In the genomic region with DNA sequence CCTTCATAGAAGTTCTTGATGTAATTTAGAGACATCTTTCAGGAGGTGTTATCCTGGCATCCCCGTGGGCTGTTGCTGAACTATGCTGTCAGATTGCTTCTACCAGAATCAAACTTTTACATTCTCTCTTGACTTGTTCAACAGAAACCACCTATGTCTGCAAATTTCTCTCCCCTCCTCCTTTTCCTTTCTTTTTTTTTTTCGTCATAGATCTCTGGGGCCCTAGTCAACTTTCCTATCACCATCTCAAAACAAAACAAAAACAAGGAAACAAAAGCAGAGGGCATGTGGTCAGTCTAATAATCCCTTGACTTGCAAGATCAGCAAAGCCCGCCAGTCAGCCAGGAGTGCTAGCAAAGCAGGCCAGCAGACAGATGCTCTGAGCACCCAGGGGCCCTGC, we compare ENCODE assay signal across 23 mouse cellular contexts. TPM values are rescaled to one million over a fixed set of nuclear protein-coding genes. Genes with fewer than 3 reads are reported as not detected.
DNase-seq lines count a peak whose midpoint lies in the region; TF ChIP-seq lines count a peak whose summit lies in the region.
"Had no signal": no experiment of that assay in that cellular context is flagged by ENCODE, and none has a peak within 500 bp of the region (broad histone marks: within the 10 kb centered on the region; RNA-seq: fewer than 3 reads in every experiment).

A gene (minus strand): TSS at position 101 of the 400 bp plus-strand sequence.

- TF ChIP-seq EP300 in CH12.LX (IDR thresholded peaks at IDR 0.05; ENCODE audit: low read length) = no peak

- TF ChIP-seq POLR2A in CH12.LX (IDR thresholded peaks at IDR 0.05; ENCODE audit: low read depth, low read length) = no peak

- no peak for TF ChIP-seq RAD21 in CH12.LX (IDR thresholded peaks at IDR 0.05; ENCODE audit: low read depth, low read length)

- H3K36me3 ChIP-seq in CH12.LX (replicated peaks in 1 of 2; ENCODE audit: control insufficient read depth in 1 of 2, insufficient read depth in 1 of 2, low read length in 1 of 2) = no peaks in the 10 kb centered on the region
- H3K36me3 ChIP-seq: G1E had no signal

- H3K27me3 ChIP-seq in CH12.LX (replicated peaks) = no peaks in the 10 kb centered on the region

- DNase-seq in CH12.LX (ENCODE audit: extremely low read depth) = no peak
- DNase-seq in right cerebral cortex, postnatal 10 days (ENCODE audit: low spot score in 2 of 2) = no peak
- DNase-seq: adrenal gland, adult 2 months; adrenal gland, adult 8-10 months; adrenal gland, postnatal 10 days; adrenal gland, postnatal 14 days; adrenal gland, postnatal 25 days; adrenal gland, postnatal 36 days; B cell, adult 2 months; cerebellum, adult 11 months; cerebellum, adult 11-12 months; cerebellum, adult 18-20 months; cerebellum, adult 2 months; cerebellum, adult 8-10 months had no signal

- no peak for TF ChIP-seq CTCF in CH12.LX (conservative IDR thresholded peaks at IDR 0.05 in 1 of 2, IDR thresholded peaks at IDR 0.05 in 1 of 2; ENCODE audit: low read depth in 2 of 2, low read length in 2 of 2)

- no peaks in the 10 kb centered on the region for H3K9me3 ChIP-seq in CH12.LX (replicated peaks; ENCODE audit: low read length)
- H3K9me3 ChIP-seq: G1E had no signal

- H3K4me1 ChIP-seq in CH12.LX (ENCODE audit: control insufficient read depth in 1 of 2, insufficient read depth in 2 of 2) = peaks cover 0 to 7% of the 10 kb centered on the region in 2 experiments; a peak in 2 of 4 replicates

- H3K79me2 ChIP-seq in CH12.LX (replicated peaks; ENCODE audit: control insufficient read depth, extremely low read depth, insufficient read depth, poor library complexity, severe bottlenecking) = no peaks in the 10 kb centered on the region

- H3K4me3 ChIP-seq in CH12.LX (replicated peaks in 1 of 3; ENCODE audit: low read depth in 2 of 3, low read length in 2 of 3, poor library complexity in 1 of 3) = no peak within 1 kb of the TSS

- 0 out of 2 replicates have a peak within 1 kb of the TSS, but pooled peaks have one; percentile 4 for H3K4me2 ChIP-seq in CH12.LX (ENCODE audit: insufficient read depth, low read depth, poor library complexity, severe bottlenecking)

- H3K9ac ChIP-seq in CH12.LX (ENCODE audit: insufficient read depth, low read depth) = no peak within 1 kb of the TSS

- H3K27ac ChIP-seq in CH12.LX (ENCODE audit: insufficient read depth, low read depth) = no peak within 1 kb of the TSS

- in situ Hi-C loops in CH12.LX (cut with MboI; ENCODE audit: low pct_ligation_motif_present, low pct_unique_long_range_greater_than_20kb, low sequenced_read_pairs) = no loop called here

- dilution Hi-C loops in CH12.LX (cut with MboI; ENCODE audit: extremely low pct_ligation_motif_present, extremely low pct_unique_long_range_greater_than_20kb, low sequenced_read_pairs) = no loop called here

TF ChIP-seq in CH12.LX, 34 proteins besides CTCF, POLR2A, EP300 and RAD21:
- TF ChIP-seq JUN (IDR thresholded peaks at IDR 0.05; ENCODE audit: insufficient read depth, low read depth, low read length) = no peak
- no peak for TF ChIP-seq JUND (conservative IDR thresholded peaks at IDR 0.05; ENCODE audit: low read depth, low read length)
- no peak for TF ChIP-seq CHD1 (IDR thresholded peaks at IDR 0.05; ENCODE audit: low read depth, low read length)
- TF ChIP-seq TBP (conservative IDR thresholded peaks at IDR 0.05; ENCODE audit: low read depth, low read length) = no peak
TF ChIP-seq in CH12.LX: peak in this region for 0.

RNA-seq across cellular contexts. Expression of the gene that starts here (rescaled TPM):
- total RNA-seq in CH12.LX (2012; rRNA removed) (not detected in 2 replicates), CH12.LX (2014; rRNA removed) (not detected in 2 replicates)
- polyA plus RNA-seq in CH12.LX (2012; ENCODE audit: insufficient read length, low read depth) = not detected in 2 replicates
- total RNA-seq: adrenal gland, adult 18-20 months; adrenal gland, adult 2 months; adrenal gland, adult 8-10 months; adrenal gland, postnatal 10 days; adrenal gland, postnatal 14 days; adrenal gland, postnatal 25 days; adrenal gland, postnatal 36 days; adrenal gland, postnatal 4 days; ES-E14; G1E; MEL had no signal
- polyA plus RNA-seq: activated CD4-positive, CD25-positive, alpha-beta regulatory T cell, adult 4 months; adrenal gland, adult 2 months; brain, embryonic 14.5 days; C2C12; CD4-positive, CD25-positive, alpha-beta regulatory T cell, adult 4 months; cerebellum, adult 2 months; G1E had no signal
